Mouse (Mus musculus) testis, adult 2 months (tissue): Measurements from ENCODE around the gene BC051665.

Experiments used
- CTCF ChIP-seq: fragments of 200-500 bp; IDR thresholded peaks from 2 replicates; pipeline ENCODE4 v1.5.1; 2012; ENCODE audit warnings: low read depth, mild to moderate bottlenecking, inconsistent platforms, low read length, moderate library complexity; ENCODE audit not compliant: control insufficient read depth, insufficient read depth, insufficient replicate concordance
- POLR2A ChIP-seq: fragments of 200-500 bp; IDR thresholded peaks from 2 replicates; pipeline ENCODE4 v1.6.1; 2012; ENCODE audit warnings: low read depth, mild to moderate bottlenecking, inconsistent platforms, low read length, moderate library complexity; ENCODE audit not compliant: control insufficient read depth

DNA sequence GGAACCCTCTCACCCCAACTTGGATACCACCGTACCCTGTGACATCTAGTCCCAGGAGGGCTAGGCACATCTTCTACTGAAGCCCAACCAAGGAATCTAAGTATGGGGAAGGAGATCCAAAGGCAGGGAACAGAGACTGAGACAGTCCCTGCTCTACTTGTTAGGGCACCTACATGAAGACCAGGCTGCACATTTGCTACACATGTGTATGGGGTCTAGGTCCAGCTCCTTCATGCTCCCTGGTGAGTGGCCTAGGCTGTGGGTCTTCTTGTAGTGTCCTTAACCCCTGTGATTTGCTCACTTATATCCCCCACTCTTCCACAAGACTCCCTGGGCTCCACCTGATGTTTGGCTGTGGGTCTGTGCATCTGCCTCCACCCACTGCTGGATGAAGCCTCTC, 3.3 kb upstream of the BC051665 start:
- TF ChIP-seq CTCF (no peak), POLR2A (no peak)
